Mouse (Mus musculus) C2C12 (cell line): Measurements from ENCODE around the gene Dlg5. TPM values are rescaled to one million over a fixed set of nuclear protein-coding genes. Genes with fewer than 3 reads are reported as not detected.

ENCODE experiments used
- H3K27me3 ChIP-seq: one replicate; pipeline ENCODE4 v1.6.1; 2011; ENCODE audit not compliant: control insufficient read depth, insufficient read depth, insufficient read length
- H3K36me3 ChIP-seq: one replicate; pipeline ENCODE4 v1.6.1; 2011; ENCODE audit not compliant: control insufficient read depth, insufficient read depth
- H3K4me3 ChIP-seq: one replicate; pipeline ENCODE4 v1.5.1; 2011; ENCODE audit warnings: mild to moderate bottlenecking, control low read depth; ENCODE audit not compliant: poor library complexity, insufficient read depth, severe bottlenecking
- H3K79me2 ChIP-seq: one replicate; pipeline ENCODE4 v1.6.1; 2011; ENCODE audit not compliant: control insufficient read depth, insufficient read depth
- H3K79me3 ChIP-seq: one replicate; pipeline ENCODE4 v1.6.1; 2011; ENCODE audit warnings: low read depth, control low read depth
- H3ac ChIP-seq: one replicate; pipeline ENCODE3; 2011; ENCODE audit warnings: low read depth; ENCODE audit not compliant: control insufficient read depth, insufficient read length
- CEBPB ChIP-seq: IDR thresholded peaks from one replicate; pipeline ENCODE4 v1.6.1; 2011; ENCODE audit warnings: low read depth, mild to moderate bottlenecking, control low read depth, moderate library complexity
- CTCF ChIP-seq: IDR thresholded peaks from one replicate; pipeline ENCODE4 v1.5.1; 2011; ENCODE audit not compliant: control insufficient read depth, insufficient read depth, insufficient read length
- FOSL1 ChIP-seq: IDR thresholded peaks from one replicate; pipeline ENCODE4 v1.8.0; 2011; ENCODE audit warnings: mild to moderate bottlenecking, low read length; ENCODE audit not compliant: poor library complexity, insufficient read depth, severe bottlenecking
- MAX ChIP-seq: IDR thresholded peaks from one replicate; pipeline ENCODE4 v1.6.1; 2011; ENCODE audit warnings: mild to moderate bottlenecking, control low read depth
- MYOD1 ChIP-seq: IDR thresholded peaks from one replicate; pipeline ENCODE4 v1.6.1; 2011; ENCODE audit warnings: low read depth; ENCODE audit not compliant: control insufficient read depth, insufficient read length
- MYOG ChIP-seq: IDR thresholded peaks from one replicate; pipeline ENCODE4 v1.6.1; 2011; ENCODE audit not compliant: control insufficient read depth, insufficient read length; ENCODE audit errors: extremely low read depth
- USF1 ChIP-seq: IDR thresholded peaks from one replicate; pipeline ENCODE4 v1.6.1; 2011; ENCODE audit warnings: low read depth, mild to moderate bottlenecking, control low read depth, moderate library complexity
- polyA plus RNA-seq: library from polyadenylated mRNA; unstranded; fragments of >200 nt; fragmentation: generic; extraction: Trizol; gene quantifications from one replicate; pipeline ENCODE4 v1.2.1, GENCODE M21; 2012; ENCODE audit warnings: missing spikeins

Dlg5 gene
- polyA plus RNA-seq, 1 experiment: 59.6 TPM

DNA sequence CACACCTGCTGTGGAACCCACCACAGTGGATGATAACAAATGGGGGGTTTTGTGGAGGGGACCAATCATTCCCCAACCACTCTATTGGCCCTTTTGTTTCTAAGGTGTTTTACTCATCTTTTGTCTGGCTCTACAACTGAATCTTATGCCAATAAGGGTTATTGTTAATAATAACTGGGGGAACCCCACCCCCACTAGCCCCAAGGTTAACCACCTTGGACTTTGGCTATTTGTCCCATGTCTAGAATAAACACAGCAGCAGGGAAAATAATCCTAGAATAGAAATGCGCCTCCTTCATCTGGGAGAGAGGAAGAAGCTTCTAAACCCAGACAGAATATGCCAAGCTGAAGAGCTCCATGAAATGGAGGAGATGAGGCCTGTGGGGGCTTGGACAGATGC is 151.1 kb downstream of the Dlg5 start:
- Histone ChIP-seq H3K4me3 (no peak overlapping the region), H3K36me3 (no peaks in the 10 kb centered on the region), H3K27me3 (no peaks in the 10 kb centered on the region), H3ac (no peak overlapping the region), H3K79me2 (no peaks in the 10 kb centered on the region), H3K79me3 (no peaks in the 10 kb centered on the region)
- TF ChIP-seq USF1: no peak
- no peak for TF ChIP-seq FOSL1
- no peak for TF ChIP-seq CTCF
- TF ChIP-seq MAX: no peak
- no peak for TF ChIP-seq CEBPB
- no peak for TF ChIP-seq MYOG
- no peak for TF ChIP-seq MYOD1

DNA sequence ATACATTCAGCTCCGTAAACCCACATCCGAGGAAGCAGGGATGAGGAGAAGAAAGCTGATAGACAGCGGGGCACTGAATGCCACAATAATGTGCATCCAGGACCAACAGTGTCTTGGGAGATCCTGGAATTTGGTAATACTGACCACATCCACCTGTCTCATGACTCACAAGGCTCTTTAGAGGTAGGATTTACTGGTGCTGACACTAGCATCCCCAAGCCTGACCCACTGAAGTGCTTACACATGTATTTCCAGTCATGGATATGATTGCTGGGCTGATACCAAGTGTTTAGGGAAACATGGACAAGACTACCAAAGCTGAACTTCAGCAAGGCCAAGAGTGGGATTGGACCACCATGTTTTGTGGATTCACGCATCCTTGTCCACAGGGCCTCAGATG is 152.5 kb downstream of the Dlg5 start:
- H3K4me3 ChIP-seq: no peak overlapping the region
- no peaks in the 10 kb centered on the region for H3K36me3 ChIP-seq
- H3ac ChIP-seq: no peak overlapping the region
- H3K27me3 ChIP-seq: no peaks in the 10 kb centered on the region
- H3K79me3 ChIP-seq: no peaks in the 10 kb centered on the region
- H3K79me2 ChIP-seq: no peaks in the 10 kb centered on the region
- TF ChIP-seq MYOG (no peak), MYOD1 (peak; percentile 42), CEBPB (no peak), FOSL1 (no peak)

DNA sequence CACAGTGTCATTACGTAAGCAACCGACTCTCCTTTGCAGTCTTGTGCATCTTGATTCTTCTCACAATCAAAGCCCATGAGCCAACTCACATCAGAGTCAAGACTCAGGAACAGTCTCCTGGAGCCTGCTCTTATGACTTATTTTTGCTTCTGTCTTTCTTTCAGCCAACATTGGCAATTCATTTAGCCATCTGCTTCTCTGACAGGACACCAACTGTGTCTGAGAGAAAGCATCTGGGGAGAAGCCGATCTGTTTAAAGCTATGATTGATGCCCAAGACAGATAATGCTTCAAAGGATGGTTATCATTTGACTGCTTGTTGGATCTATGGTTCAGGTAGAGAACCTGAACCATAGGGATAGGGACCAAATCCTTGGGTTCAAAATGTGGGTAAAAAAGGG is 153.3 kb downstream of the Dlg5 start:
- no peaks in the 10 kb centered on the region for H3K79me2 ChIP-seq
- no peaks in the 10 kb centered on the region for H3K36me3 ChIP-seq
- no peak overlapping the region for H3ac ChIP-seq
- no peaks in the 10 kb centered on the region for H3K79me3 ChIP-seq
- peaks cover 4% of the 10 kb centered on the region for H3K27me3 ChIP-seq
- TF ChIP-seq CTCF: no peak
- no peak for TF ChIP-seq FOSL1
- no peak for TF ChIP-seq MAX
- no peak for TF ChIP-seq MYOD1
- TF ChIP-seq USF1: no peak
- no peak for TF ChIP-seq MYOG
- no peak for TF ChIP-seq CEBPB
- H3K4me3 ChIP-seq: no peak overlapping the region

GRCm38 (mm10) chr14:24090790-24091189 is 154.9 kb downstream of the Dlg5 start:
- H3K79me3 ChIP-seq: no peaks in the 10 kb centered on the region
- no peak overlapping the region for H3ac ChIP-seq
- no peaks in the 10 kb centered on the region for H3K36me3 ChIP-seq
- H3K79me2 ChIP-seq: no peaks in the 10 kb centered on the region
- TF ChIP-seq MAX (no peak), MYOG (no peak), CTCF (no peak), CEBPB (no peak), MYOD1 (no peak), USF1 (no peak), FOSL1 (no peak)
- peaks cover 6% of the 10 kb centered on the region for H3K27me3 ChIP-seq
- H3K4me3 ChIP-seq: no peak overlapping the region

- H3ac ChIP-seq: no peak overlapping the region
These were observed 156.5 kb downstream of the Dlg5 start for GRCm38 (mm10) chr14:24089181-24089580.

GRCm38 (mm10) chr14:24087430-24087829 is 158.3 kb downstream of the Dlg5 start:
- H3K36me3 ChIP-seq: no peaks in the 10 kb centered on the region
- H3K79me2 ChIP-seq: no peaks in the 10 kb centered on the region
- H3ac ChIP-seq: no peak overlapping the region
- H3K79me3 ChIP-seq: no peaks in the 10 kb centered on the region
- peaks cover 12% of the 10 kb centered on the region for H3K27me3 ChIP-seq
- TF ChIP-seq CEBPB: no peak
- TF ChIP-seq MYOG: no peak
- TF ChIP-seq MYOD1: no peak
- TF ChIP-seq FOSL1: no peak
- no peak for TF ChIP-seq USF1
- no peak for TF ChIP-seq CTCF
- no peak for TF ChIP-seq MAX
- H3K4me3 ChIP-seq: no peak overlapping the region

More at GRCm38 (mm10) chr14:24089181-24089580, 156.5 kb downstream of the Dlg5 start:
- H3K27me3 ChIP-seq: peaks cover 8% of the 10 kb centered on the region
- no peaks in the 10 kb centered on the region for H3K79me2 ChIP-seq
- no peak overlapping the region for H3K4me3 ChIP-seq
- TF ChIP-seq MYOG: no peak
- no peak for TF ChIP-seq USF1
- no peak for TF ChIP-seq CTCF
- no peak for TF ChIP-seq FOSL1
- TF ChIP-seq MYOD1: no peak
- TF ChIP-seq CEBPB: no peak
- TF ChIP-seq MAX: no peak
- no peaks in the 10 kb centered on the region for H3K36me3 ChIP-seq
- no peaks in the 10 kb centered on the region for H3K79me3 ChIP-seq
